Mouse (Mus musculus) intestine, postnatal 0 days (tissue): ENCODE data around the gene Cnnm3. TPM values are rescaled to one million over a fixed set of nuclear protein-coding genes. Genes with fewer than 3 reads are reported as not detected.

Experiments used
- ATAC-seq: fragments of 200-750 bp; cut with Nextera tagmentation; 2 replicates; pipeline ENCODE4 v1.8.0; 2017; ENCODE audit warnings: mild to moderate bottlenecking, moderate TSS enrichment, moderate library complexity
- H3K27ac ChIP-seq: fragments of 300-500 bp; sonication (generic); 2 replicates; pipeline ENCODE4 v1.5.1; 2014; ENCODE audit warnings: mild to moderate bottlenecking, low read depth, low read length, moderate library complexity
- H3K27me3 ChIP-seq: fragments of 300-500 bp; sonication (generic); replicated peaks from 2 replicates; pipeline ENCODE4 v1.6.1; 2014; ENCODE audit warnings: low read length, mixed read lengths; ENCODE audit not compliant: control insufficient read depth, insufficient read depth
- H3K36me3 ChIP-seq: fragments of 300-500 bp; sonication (generic); 2 replicates; pipeline ENCODE4 v1.6.1; 2014; ENCODE audit warnings: mild to moderate bottlenecking, moderate library complexity; ENCODE audit not compliant: control insufficient read depth, insufficient read depth
- H3K4me1 ChIP-seq: fragments of 300-500 bp; sonication (generic); replicated peaks from 2 replicates; pipeline ENCODE4 v1.6.1; 2014; ENCODE audit warnings: antibody characterized with exemption, low read length, mixed read lengths; ENCODE audit not compliant: control insufficient read depth, insufficient read depth
- H3K4me2 ChIP-seq: fragments of 300-500 bp; sonication (generic); replicated peaks from 2 replicates; pipeline ENCODE4 v1.6.1; 2014; ENCODE audit warnings: low read depth, mild to moderate bottlenecking, moderate library complexity
- H3K4me3 ChIP-seq: fragments of 300-500 bp; sonication (generic); 2 replicates; pipeline ENCODE4 v1.5.1; 2014; ENCODE audit warnings: low read depth, low read length
- H3K9ac ChIP-seq: fragments of 300-500 bp; sonication (generic); 2 replicates; pipeline ENCODE4 v1.6.1; 2014; ENCODE audit warnings: mild to moderate bottlenecking, low read depth, low read length
- H3K9me3 ChIP-seq: fragments of 300-500 bp; sonication (generic); 2 replicates; pipeline ENCODE4 v1.6.1; 2016; ENCODE audit warnings: mixed run types; ENCODE audit not compliant: control insufficient read depth
- CTCF ChIP-seq: sonication (generic); IDR thresholded peaks from 2 replicates; pipeline ENCODE4 v1.5.1; 2016; ENCODE audit warnings: low read depth, mild to moderate bottlenecking, control low read depth, antibody characterized with exemption, moderate library complexity
- WGBS: fragments of 180-500 bp; shearing (Covaris S2); extraction: QIAGEN DNeasy Blood & Tissue Kit; methylation state at CpG from one replicate; pipeline ENCODE4 v1.1.7; 2014; 5-methylcytosine and 5-hydroxymethylcytosine counted together
- polyA plus RNA-seq: library from polyadenylated mRNA; unstranded; fragments of >200 nt; fragmentation: Nextera tagmentation; extraction: Ambion mirVana; gene quantifications from 2 replicates; pipeline ENCODE4 v1.2.1, GENCODE M21; 2015

Cnnm3 gene
- polyA plus RNA-seq, 1 experiment from 2014 or later: 2.5 TPM

DNA sequence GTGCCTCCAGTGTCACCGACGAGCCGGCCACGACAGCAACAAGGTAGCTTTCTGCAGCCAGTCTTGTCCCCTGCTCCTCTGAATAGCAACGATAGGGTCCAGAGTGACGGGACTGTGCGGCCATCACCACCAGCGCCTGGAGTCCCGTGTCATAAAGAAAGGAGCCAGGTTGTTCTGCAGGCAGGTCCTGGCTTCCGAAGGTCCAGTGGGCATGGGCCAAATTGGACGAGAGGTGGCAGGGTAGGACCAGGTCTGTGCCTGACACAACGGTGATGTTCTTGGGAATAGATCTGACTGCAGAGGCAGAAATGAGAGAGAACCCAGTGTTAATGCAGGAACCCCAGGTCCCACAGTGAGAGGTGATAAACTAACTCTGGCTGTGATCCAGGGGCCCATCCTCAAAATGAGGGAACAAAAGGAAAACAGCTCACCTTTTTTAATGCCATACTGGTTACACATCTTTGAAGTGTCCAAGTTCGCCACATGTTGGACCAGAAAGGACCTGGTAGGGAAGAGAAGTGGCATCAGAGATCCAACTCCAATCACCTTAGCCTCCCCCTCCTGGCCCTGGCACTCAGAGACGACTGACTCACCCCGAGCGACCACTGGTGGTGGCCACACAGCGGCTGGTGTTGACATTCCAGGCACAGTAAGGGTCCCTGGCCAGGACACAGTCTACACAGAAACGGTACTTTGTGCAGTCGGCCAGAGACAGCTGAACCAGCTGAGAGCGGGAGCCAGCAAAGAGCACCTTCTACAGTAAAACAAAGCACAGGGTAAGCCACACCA is 38.6 kb downstream of the Cnnm3 start:
- no peak for ATAC-seq
- H3K27ac ChIP-seq: peak overlapping the region; percentile 46; the same call in 1 of the 2 replicates
- H3K9me3 ChIP-seq: no peaks in the 10 kb centered on the region
- TF ChIP-seq CTCF: 0 out of 2 replicates have a peak, but pooled peaks have one; percentile 9
- no peak overlapping the region for H3K4me3 ChIP-seq
- no peak overlapping the region for H3K4me2 ChIP-seq
- no peaks in the 10 kb centered on the region for H3K27me3 ChIP-seq
- H3K36me3 ChIP-seq: peaks cover 58% of the 10 kb centered on the region
- H3K9ac ChIP-seq: no peak overlapping the region
- WGBS: 81% methylated on average over 20 of the region's 20 CpGs
- H3K4me1 ChIP-seq: no peaks in the 10 kb centered on the region

GRCm38 (mm10) chr1:36551904-36552303 is 40.2 kb downstream of the Cnnm3 start:
- peaks cover 58% of the 10 kb centered on the region for H3K36me3 ChIP-seq
- 85% methylated on average over 17 of the region's 17 CpGs for WGBS
- H3K9ac ChIP-seq: no peak overlapping the region
- no peak overlapping the region for H3K27ac ChIP-seq
- no peak overlapping the region for H3K4me2 ChIP-seq
- no peaks in the 10 kb centered on the region for H3K27me3 ChIP-seq
- no peak for ATAC-seq
- no peaks in the 10 kb centered on the region for H3K9me3 ChIP-seq
- TF ChIP-seq CTCF: 0 out of 2 replicates have a peak, but pooled peaks have one; percentile 10
- peaks cover 4% of the 10 kb centered on the region; the same call in 1 of the 2 replicates for H3K4me1 ChIP-seq
- no peak overlapping the region for H3K4me3 ChIP-seq

DNA sequence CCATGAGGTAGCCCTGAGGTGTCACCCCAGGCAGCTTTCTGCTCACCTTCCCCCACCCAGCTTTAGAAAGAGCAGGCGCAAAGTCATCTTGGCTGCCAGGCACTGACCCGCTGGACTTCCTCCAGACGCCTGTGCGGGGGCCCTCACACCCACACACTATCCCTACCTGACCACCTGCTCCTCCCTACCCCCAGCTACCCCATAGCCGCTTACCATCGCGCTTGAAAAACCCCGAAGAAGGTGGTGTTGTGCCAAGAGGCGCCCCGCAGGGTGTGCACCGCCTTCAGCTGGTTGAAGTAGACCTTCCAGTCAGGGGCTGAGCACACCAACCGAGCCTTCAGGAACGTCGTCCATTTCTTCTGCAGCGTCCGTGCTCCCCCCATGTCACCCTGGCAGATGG is 40.8 kb downstream of the Cnnm3 start:
- H3K36me3 ChIP-seq: peaks cover 58% of the 10 kb centered on the region
- no peaks in the 10 kb centered on the region for H3K27me3 ChIP-seq
- no peak overlapping the region for H3K9ac ChIP-seq
- H3K9me3 ChIP-seq: no peaks in the 10 kb centered on the region
- TF ChIP-seq CTCF: no peak
- ATAC-seq: no peak
- H3K4me3 ChIP-seq: no peak overlapping the region
- 87% methylated on average over 16 of the region's 16 CpGs for WGBS
- no peak overlapping the region for H3K27ac ChIP-seq
- no peak overlapping the region for H3K4me2 ChIP-seq
- H3K4me1 ChIP-seq: peaks cover 4% of the 10 kb centered on the region; the same call in 1 of the 2 replicates

- peaks cover 41% of the 10 kb centered on the region for H3K36me3 ChIP-seq
These were observed 43.1 kb downstream of the Cnnm3 start for GRCm38 (mm10) chr1:36554633-36555399.

GRCm38 (mm10) chr1:36555798-36556395 is 44.2 kb downstream of the Cnnm3 start:
- Histone ChIP-seq H3K27me3 (no peaks in the 10 kb centered on the region), H3K4me1 (peaks cover 4% of the 10 kb centered on the region; the same call in 1 of the 2 replicates), H3K36me3 (peaks cover 30% of the 10 kb centered on the region), H3K9ac (peak overlapping the region; percentile 80), H3K4me3 (peak overlapping the region; percentile 81), H3K9me3 (no peaks in the 10 kb centered on the region), H3K27ac (peak overlapping the region; percentile 90), H3K4me2 (peak overlapping the region; percentile 83)
- peak; percentile 17; the same call in 1 of the 2 replicates for TF ChIP-seq CTCF
- WGBS: 15% methylated on average over 8 of the region's 8 CpGs
- no peak for ATAC-seq

More at GRCm38 (mm10) chr1:36554633-36555399, 43.1 kb downstream of the Cnnm3 start:
- peak overlapping the region; percentile 15; the same call in 1 of the 2 replicates for H3K27ac ChIP-seq
- 0 out of 2 replicates have a peak, but pooled peaks have one; percentile 1 for TF ChIP-seq CTCF
- peak overlapping the region; percentile 83 for H3K4me2 ChIP-seq
- H3K9me3 ChIP-seq: no peaks in the 10 kb centered on the region
- peaks cover 4% of the 10 kb centered on the region; the same call in 1 of the 2 replicates for H3K4me1 ChIP-seq
- WGBS: 74% methylated on average over 21 of the region's 21 CpGs
- H3K4me3 ChIP-seq: no peak overlapping the region
- H3K27me3 ChIP-seq: no peaks in the 10 kb centered on the region
- H3K9ac ChIP-seq: no peak overlapping the region
- no peak for ATAC-seq
